Mouse (Mus musculus) urinary bladder, adult 2 months (tissue): Measurements from ENCODE around the gene Nubp2. TPM values are rescaled to one million over a fixed set of nuclear protein-coding genes. Genes with fewer than 3 reads are reported as not detected.

Experiments
- DNase-seq: peaks from one replicate; pipeline ENCODE4 v3.0.0; 2022; ENCODE audit warnings: low spot score
- polyA plus RNA-seq: library from polyadenylated mRNA; depleted of rRNA; stranded (reverse); fragments of >200 nt; gene quantifications from 2 replicates; pipeline ENCODE4 v1.2.3, GENCODE M21; 2012

Nubp2 gene
- polyA plus RNA-seq, 1 experiment: 17.6 TPM

GRCm38 (mm10) chr17:24894061-24894994 lies 8.2 kb upstream of the Nubp2 start:
- no peak for DNase-seq

GRCm38 (mm10) chr17:24893276-24893675 lies 7.1 kb upstream of the Nubp2 start:
- no peak for DNase-seq

- DNase-seq: no peak
Measured at GRCm38 (mm10) chr17:24892785-24893184, 6.6 kb upstream of the Nubp2 start.

GRCm38 (mm10) chr17:24891321-24891720 lies 5.2 kb upstream of the Nubp2 start:
- DNase-seq: no peak

- DNase-seq: no peak
Measured at GRCm38 (mm10) chr17:24890151-24891092, 4.3 kb upstream of the Nubp2 start.

GRCm38 (mm10) chr17:24888862-24889261 lies 2.7 kb upstream of the Nubp2 start:
- DNase-seq: no peak

GRCm38 (mm10) chr17:24887291-24888080 lies 1.3 kb upstream of the Nubp2 start:
- DNase-seq: no peak

GRCm38 (mm10) chr17:24886932-24887271 lies 753 bp upstream of the Nubp2 start:
- no peak for DNase-seq

- no peak for DNase-seq
Measured at GRCm38 (mm10) chr17:24885356-24886133, 604 bp downstream of the Nubp2 start.

- DNase-seq: no peak
Measured at GRCm38 (mm10) chr17:24884391-24884790, 1.8 kb downstream of the Nubp2 start.

- no peak for DNase-seq
Measured at GRCm38 (mm10) chr17:24881738-24882440, 4.3 kb downstream of the Nubp2 start.

GRCm38 (mm10) chr17:24878531-24878930 lies 7.6 kb downstream of the Nubp2 start:
- DNase-seq: no peak

- no peak for DNase-seq
Measured at GRCm38 (mm10) chr17:24878117-24878397, 8.1 kb downstream of the Nubp2 start.

GRCm38 (mm10) chr17:24877336-24878116 lies 8.6 kb downstream of the Nubp2 start:
- no peak for DNase-seq

- no peak for DNase-seq
Measured at GRCm38 (mm10) chr17:24874989-24875388, 11.2 kb downstream of the Nubp2 start.

- no peak for DNase-seq
Measured at GRCm38 (mm10) chr17:24874405-24874745, 11.8 kb downstream of the Nubp2 start.

GRCm38 (mm10) chr17:24873695-24874404 lies 12.3 kb downstream of the Nubp2 start:
- DNase-seq: no peak

GRCm38 (mm10) chr17:24867914-24868313 lies 18.2 kb downstream of the Nubp2 start:
- no peak for DNase-seq

GRCm38 (mm10) chr17:24865776-24866175 lies 20.4 kb downstream of the Nubp2 start, which contains the start of gene Igfals:
Gene Igfals (plus strand): TSS chr17:24865997.
- no peak for DNase-seq
